Mouse (Mus musculus) midbrain, embryonic 15.5 days (tissue): ENCODE measurements around the gene Map7. TPM values are rescaled to one million over a fixed set of nuclear protein-coding genes. Genes with fewer than 3 reads are reported as not detected.

Experiments used
- ATAC-seq: fragments of 200-750 bp; cut with Nextera tagmentation; replicated peaks from 2 replicates; pipeline ENCODE4 v1.8.0; 2017; ENCODE audit warnings: moderate TSS enrichment
- H3K27ac ChIP-seq: fragments of 300-500 bp; sonication (generic); 2 replicates; pipeline ENCODE4 v1.5.1; 2015; ENCODE audit warnings: mild to moderate bottlenecking, inconsistent platforms
- H3K27me3 ChIP-seq: fragments of 300-500 bp; sonication (generic); replicated peaks from 2 replicates; pipeline ENCODE4 v1.6.1; 2015; ENCODE audit warnings: inconsistent platforms
- H3K36me3 ChIP-seq: fragments of 300-500 bp; sonication (generic); replicated peaks from 2 replicates; pipeline ENCODE4 v1.6.1; 2015; ENCODE audit warnings: inconsistent platforms
- H3K4me1 ChIP-seq: fragments of 300-500 bp; sonication (generic); 2 replicates; pipeline ENCODE4 v1.6.1; 2015; ENCODE audit warnings: inconsistent platforms
- H3K4me2 ChIP-seq: fragments of 300-500 bp; sonication (generic); 2 replicates; pipeline ENCODE4 v1.6.1; 2015; ENCODE audit warnings: inconsistent platforms, mild to moderate bottlenecking, moderate library complexity
- H3K4me3 ChIP-seq: fragments of 300-500 bp; sonication (generic); 2 replicates; pipeline ENCODE4 v1.5.1; 2015; ENCODE audit warnings: mild to moderate bottlenecking, inconsistent platforms
- H3K9ac ChIP-seq: fragments of 300-500 bp; sonication (generic); 2 replicates; pipeline ENCODE4 v1.6.1; 2015; ENCODE audit warnings: mild to moderate bottlenecking, inconsistent platforms
- H3K9me3 ChIP-seq: fragments of 300-500 bp; sonication (generic); 2 replicates; pipeline ENCODE4 v1.6.1; 2016; ENCODE audit warnings: inconsistent platforms
- WGBS: fragments of 180-500 bp; shearing (Covaris S2); methylation state at CpG from one replicate; pipeline ENCODE4 v1.1.7; 2015; ENCODE audit warnings: mixed read lengths; 5-methylcytosine and 5-hydroxymethylcytosine counted together
- polyA plus RNA-seq: library from polyadenylated mRNA; unstranded; fragments of >200 nt; fragmentation: Nextera tagmentation; extraction: Ambion mirVana; gene quantifications from 2 replicates; pipeline ENCODE4 v1.2.1, GENCODE M21; 2015

Gene Map7
- polyA plus RNA-seq, 1 experiment from 2014 or later = 7.7 TPM

DNA sequence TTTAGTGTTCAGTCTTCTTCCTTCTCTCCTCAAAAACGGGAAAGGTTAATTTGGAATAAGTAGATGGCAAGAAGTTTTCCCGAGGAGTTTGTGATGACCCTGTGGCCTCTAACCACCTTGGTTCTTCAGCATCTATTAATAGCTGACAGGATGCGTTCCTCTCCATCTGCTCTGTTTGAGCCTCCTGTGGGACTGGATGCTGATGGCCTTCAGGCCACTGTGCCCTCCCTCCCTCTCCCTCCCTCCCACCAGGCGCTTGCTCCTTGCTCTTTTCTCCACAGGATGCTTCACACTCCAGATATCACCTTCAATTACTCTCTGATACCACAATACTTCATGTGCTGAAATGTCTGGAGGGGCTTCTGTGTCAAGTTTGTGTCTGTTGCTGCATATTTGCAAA is 10.5 kb downstream of the Map7 start:
- Histone ChIP-seq H3K9ac (no peak overlapping the region), H3K27me3 (no peaks in the 10 kb centered on the region), H3K4me3 (no peak overlapping the region), H3K4me2 (no peak overlapping the region), H3K4me1 (no peaks in the 10 kb centered on the region), H3K36me3 (no peaks in the 10 kb centered on the region), H3K27ac (no peak overlapping the region), H3K9me3 (no peaks in the 10 kb centered on the region)
- WGBS = 69% methylated on average over 4 of the region's 4 CpGs
- no peak for ATAC-seq

DNA sequence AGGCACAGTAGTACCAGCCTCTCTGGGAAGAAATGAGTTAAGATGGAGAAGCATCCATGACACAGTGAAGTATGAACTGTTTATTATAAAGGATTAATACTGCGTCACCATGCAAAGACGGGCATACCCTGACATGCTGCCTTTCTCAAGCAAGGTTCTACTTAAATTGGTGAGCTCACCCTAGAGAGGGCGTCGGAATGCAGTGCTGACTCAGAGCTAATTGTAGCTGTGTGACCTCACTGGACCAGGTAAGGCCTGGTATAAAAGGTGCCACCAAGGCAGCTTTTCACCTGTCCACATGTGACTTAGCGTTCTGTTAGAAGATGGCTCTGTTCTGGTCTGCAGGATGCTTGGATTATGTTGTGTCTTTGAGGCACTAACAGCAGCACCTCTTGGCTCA is 11.0 kb downstream of the Map7 start:
- H3K27me3 ChIP-seq = no peaks in the 10 kb centered on the region
- no peak for ATAC-seq
- no peak overlapping the region for H3K4me2 ChIP-seq
- no peaks in the 10 kb centered on the region for H3K9me3 ChIP-seq
- H3K9ac ChIP-seq = no peak overlapping the region
- 92% methylated on average over 5 of the region's 5 CpGs for WGBS
- no peaks in the 10 kb centered on the region for H3K36me3 ChIP-seq
- no peaks in the 10 kb centered on the region for H3K4me1 ChIP-seq
- H3K4me3 ChIP-seq = no peak overlapping the region
- no peak overlapping the region for H3K27ac ChIP-seq

DNA sequence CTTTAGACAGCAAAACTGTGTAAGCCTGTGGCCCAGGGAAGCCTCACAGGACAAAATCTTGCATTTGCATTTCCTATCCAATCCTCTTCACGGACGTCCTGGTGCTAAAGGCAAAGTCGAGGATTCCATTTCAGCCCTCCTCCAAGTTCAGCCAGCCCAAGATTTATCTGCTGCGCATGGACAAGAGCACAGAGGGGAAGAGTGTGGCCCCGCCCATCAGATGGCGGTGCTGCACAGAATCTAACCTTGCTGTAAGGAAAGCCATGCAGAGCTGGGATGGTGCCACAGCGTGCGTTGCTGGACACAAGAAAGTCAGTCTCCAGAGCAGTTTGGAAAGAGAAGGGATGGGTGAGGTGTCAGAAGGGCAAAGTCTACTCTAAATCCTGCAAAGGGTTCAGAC is 12.6 kb downstream of the Map7 start:
- WGBS = 67% methylated on average over 8 of the region's 8 CpGs
- no peaks in the 10 kb centered on the region for H3K4me1 ChIP-seq

DNA sequence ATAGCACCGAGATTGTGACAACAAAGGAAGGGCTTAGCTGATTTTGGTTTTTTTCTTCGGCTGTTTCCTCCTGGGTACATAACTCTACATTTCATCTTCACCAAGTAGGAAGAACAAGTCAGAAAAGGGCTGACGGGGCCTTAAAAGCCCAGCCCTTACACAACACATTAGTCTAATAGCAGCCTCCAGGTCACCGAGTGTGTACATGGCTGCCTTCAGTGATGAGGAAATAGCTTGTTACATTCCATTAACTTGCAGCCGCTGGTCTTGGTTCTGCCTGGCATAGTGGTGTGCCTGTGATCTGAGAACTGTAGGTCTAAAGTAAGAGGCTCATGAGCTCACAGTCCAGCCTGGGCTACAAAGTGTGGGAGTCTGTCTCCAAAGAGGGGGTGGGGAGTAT is 16.5 kb downstream of the Map7 start:
- Histone ChIP-seq H3K27ac (no peak overlapping the region), H3K4me1 (no peaks in the 10 kb centered on the region), H3K9ac (no peak overlapping the region), H3K27me3 (no peaks in the 10 kb centered on the region), H3K36me3 (no peaks in the 10 kb centered on the region), H3K4me3 (no peak overlapping the region), H3K9me3 (no peaks in the 10 kb centered on the region), H3K4me2 (no peak overlapping the region)
- 90% methylated on average over 5 of the region's 5 CpGs for WGBS
- no peak for ATAC-seq

More for the DNA sequence above, 12.6 kb downstream of the Map7 start:
- Histone ChIP-seq H3K27ac (no peak overlapping the region), H3K9ac (no peak overlapping the region), H3K9me3 (no peaks in the 10 kb centered on the region), H3K27me3 (no peaks in the 10 kb centered on the region), H3K4me3 (no peak overlapping the region), H3K4me2 (no peak overlapping the region), H3K36me3 (no peaks in the 10 kb centered on the region)
- no peak for ATAC-seq

DNA sequence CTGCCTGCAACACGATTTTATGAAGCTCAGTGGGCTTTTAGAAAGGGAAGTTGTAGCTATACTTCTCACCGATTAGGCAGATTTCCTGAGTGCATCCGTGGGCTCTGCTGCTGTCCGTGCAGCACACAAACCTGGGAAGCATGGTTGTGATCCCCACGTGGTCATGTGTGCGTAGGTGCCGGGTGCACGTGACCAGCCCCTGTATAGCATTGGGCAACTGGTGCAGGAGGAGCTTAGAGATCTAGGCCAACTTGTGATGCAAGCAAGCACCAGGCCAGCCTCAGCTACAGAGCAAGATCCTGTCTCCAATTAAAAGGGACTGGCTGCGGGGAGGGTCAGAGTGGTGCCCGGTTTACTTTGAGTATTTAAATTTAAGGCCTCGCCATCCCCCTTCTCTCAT is 18.5 kb downstream of the Map7 start:
- H3K4me2 ChIP-seq = no peak overlapping the region
- H3K36me3 ChIP-seq = no peaks in the 10 kb centered on the region

DNA sequence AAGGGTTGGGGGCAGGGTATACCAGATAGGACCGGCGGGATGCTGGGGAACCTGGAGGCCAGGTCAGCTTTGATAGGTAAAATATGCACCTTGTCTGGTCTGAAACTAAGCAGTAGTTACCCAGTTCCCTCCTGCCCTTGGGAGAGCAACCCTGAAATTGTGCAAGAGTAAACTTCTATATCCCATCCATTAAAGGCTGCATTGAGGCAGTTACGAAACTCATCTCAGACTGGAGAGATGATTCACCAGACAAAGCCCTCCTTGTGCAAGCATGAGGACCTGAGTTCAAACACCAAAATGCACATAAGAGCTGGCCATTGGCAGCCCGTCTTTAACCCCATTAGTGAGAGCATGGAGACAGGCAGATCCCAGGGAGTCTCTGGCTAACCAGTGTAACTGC is 19.2 kb downstream of the Map7 start:
- no peak for ATAC-seq
- Histone ChIP-seq H3K27ac (no peak overlapping the region), H3K4me1 (peaks cover 23% of the 10 kb centered on the region), H3K36me3 (no peaks in the 10 kb centered on the region), H3K27me3 (0 out of 2 replicates have a peak, but pooled peaks cover under 1% of the 10 kb centered on the region), H3K4me2 (no peak overlapping the region), H3K9ac (no peak overlapping the region), H3K4me3 (no peak overlapping the region), H3K9me3 (no peaks in the 10 kb centered on the region)
- WGBS = 87% methylated on average over 4 of the region's 4 CpGs

More for the DNA sequence above, 18.5 kb downstream of the Map7 start:
- no peak for ATAC-seq
- 84% methylated on average over 11 of the region's 11 CpGs for WGBS
- Histone ChIP-seq H3K27ac (no peak overlapping the region), H3K9me3 (no peaks in the 10 kb centered on the region), H3K4me3 (no peak overlapping the region), H3K4me1 (peaks cover 20% of the 10 kb centered on the region), H3K9ac (no peak overlapping the region), H3K27me3 (no peaks in the 10 kb centered on the region)

DNA sequence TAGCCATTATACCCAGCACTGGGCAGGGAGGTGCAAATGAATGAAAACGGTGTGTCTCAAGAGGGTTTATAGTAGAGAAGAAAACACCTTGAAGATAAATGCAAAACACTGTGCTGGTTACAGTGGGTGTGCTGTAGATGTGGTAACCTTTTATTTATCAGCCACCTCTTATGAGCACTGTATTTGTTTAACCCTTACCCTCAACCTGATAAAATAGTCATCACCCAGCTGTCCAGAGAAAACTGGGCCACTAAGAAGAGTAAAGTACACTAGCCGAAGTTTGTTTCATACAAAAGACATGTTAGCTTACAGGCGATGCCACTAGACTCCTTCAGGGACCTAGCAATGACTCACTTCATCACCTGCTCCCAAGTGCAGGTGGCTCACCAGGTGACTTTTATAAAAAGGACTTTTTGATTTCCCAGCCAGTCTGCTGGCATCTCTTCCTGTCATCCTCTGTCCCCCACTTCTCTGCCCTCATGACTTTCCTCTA is 21.0 kb downstream of the Map7 start:
- H3K4me1 ChIP-seq = peaks cover 23% of the 10 kb centered on the region
- 83% methylated on average over 3 of the region's 3 CpGs for WGBS
- H3K9ac ChIP-seq = no peak overlapping the region
- H3K36me3 ChIP-seq = no peaks in the 10 kb centered on the region
- H3K4me3 ChIP-seq = no peak overlapping the region
- no peaks in the 10 kb centered on the region for H3K9me3 ChIP-seq
- H3K4me2 ChIP-seq = no peak overlapping the region
- H3K27me3 ChIP-seq = peaks cover 4% of the 10 kb centered on the region; the same call in 1 of the 2 replicates
- no peak overlapping the region for H3K27ac ChIP-seq
- no peak for ATAC-seq

DNA sequence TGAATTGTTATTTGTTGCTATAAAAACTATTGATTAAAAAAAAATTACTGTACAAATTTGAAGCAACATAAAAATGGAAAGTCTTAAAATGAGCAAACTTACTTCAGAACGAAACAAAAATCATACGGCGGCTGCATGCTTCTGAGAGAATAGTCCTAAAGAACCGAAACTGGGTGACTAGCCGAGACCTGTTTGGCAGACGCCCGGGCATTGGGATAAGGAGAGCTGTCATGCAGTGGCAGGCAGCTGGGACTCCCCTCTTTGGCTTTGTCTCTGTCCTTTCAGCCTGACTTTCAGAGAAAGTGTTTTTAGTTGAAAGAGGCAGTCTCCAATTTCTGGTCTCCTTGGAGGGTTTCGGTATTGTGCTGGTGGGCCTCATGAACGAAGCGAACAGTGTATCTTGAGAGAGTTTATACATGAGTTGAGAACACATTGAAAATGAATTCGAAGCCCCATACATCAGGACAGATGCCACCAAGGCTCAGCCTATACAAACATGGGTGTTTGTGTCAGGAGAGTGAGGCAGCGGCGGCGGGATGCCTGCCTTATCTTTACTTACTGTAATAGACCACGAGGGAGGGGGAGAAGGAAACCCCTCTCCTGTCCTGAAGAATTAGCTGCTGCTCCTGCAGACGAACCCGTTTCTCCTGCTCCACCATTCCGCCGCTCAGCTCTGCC is 21.8 kb downstream of the Map7 start:
- 18% methylated on average over 19 of the region's 19 CpGs for WGBS
- H3K27ac ChIP-seq = peak overlapping the region; percentile 66
- H3K27me3 ChIP-seq = peaks cover 4% of the 10 kb centered on the region; the same call in 1 of the 2 replicates
- no peaks in the 10 kb centered on the region for H3K9me3 ChIP-seq
- peak overlapping the region; percentile 59 for H3K4me2 ChIP-seq
- peaks cover 23% of the 10 kb centered on the region for H3K4me1 ChIP-seq
- ATAC-seq = no peak
- H3K36me3 ChIP-seq = no peaks in the 10 kb centered on the region
- H3K4me3 ChIP-seq = peak overlapping the region; percentile 33
- H3K9ac ChIP-seq = no peak overlapping the region

DNA sequence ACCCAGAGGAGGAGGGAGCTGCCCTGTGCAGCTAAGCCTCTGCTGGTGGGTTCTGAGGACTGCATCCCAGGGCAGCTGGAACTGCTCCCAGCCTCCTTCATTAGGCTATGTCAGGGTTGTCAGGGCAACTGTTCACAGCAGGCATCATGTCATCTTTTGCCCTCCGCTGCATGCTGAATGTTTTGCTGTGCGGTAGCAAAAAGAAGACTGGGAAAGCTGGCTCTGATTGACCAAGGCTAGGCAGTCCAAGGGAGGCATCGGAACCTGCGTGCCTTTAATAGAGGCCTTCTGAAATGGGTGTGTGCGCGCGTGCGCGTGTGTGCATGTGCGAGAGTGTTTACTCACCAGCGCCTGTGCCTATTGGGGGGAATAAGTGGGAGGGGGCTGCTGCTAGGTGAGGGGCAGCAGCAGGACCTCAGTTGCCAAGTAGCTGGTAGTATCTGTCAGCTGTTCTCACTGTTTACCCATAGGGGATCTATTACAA is 22.4 kb downstream of the Map7 start:
- peak overlapping the region; percentile 33 for H3K4me3 ChIP-seq
- no peaks in the 10 kb centered on the region for H3K9me3 ChIP-seq
- ATAC-seq = peak; percentile 96
- WGBS = 12% methylated on average over 11 of the region's 11 CpGs
- H3K27me3 ChIP-seq = peaks cover 4% of the 10 kb centered on the region; the same call in 1 of the 2 replicates
- H3K36me3 ChIP-seq = no peaks in the 10 kb centered on the region
- H3K4me2 ChIP-seq = peak overlapping the region; percentile 59
- H3K27ac ChIP-seq = peak overlapping the region; percentile 66
- peaks cover 23% of the 10 kb centered on the region for H3K4me1 ChIP-seq
- peak overlapping the region; percentile 27 for H3K9ac ChIP-seq

DNA sequence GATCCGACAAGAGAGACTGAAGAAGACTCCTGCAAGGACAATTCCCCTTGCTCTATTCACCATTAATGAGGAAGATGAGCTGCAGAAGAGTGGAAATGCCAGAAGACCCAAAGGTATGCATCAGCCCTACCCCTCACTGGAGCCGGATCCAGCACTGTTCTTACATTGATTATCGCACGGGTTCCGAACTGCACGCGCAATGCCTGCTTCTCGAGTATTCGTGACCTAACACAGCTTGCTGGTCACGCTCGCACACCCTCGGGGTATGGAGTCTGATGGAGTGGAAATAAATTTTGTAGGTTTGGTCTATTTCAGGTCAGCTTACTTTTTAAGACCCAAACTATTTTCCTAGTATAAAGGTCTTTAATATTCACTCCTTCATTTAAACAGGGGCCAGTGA is 22.9 kb downstream of the Map7 start:
- Histone ChIP-seq H3K4me1 (peaks cover 23% of the 10 kb centered on the region), H3K27ac (peak overlapping the region; percentile 66), H3K4me2 (peak overlapping the region; percentile 59), H3K9me3 (no peaks in the 10 kb centered on the region), H3K4me3 (peak overlapping the region; percentile 33), H3K27me3 (peaks cover 4% of the 10 kb centered on the region; the same call in 1 of the 2 replicates), H3K36me3 (no peaks in the 10 kb centered on the region), H3K9ac (peak overlapping the region; percentile 27; the same call in 1 of the 2 replicates)
- peak; percentile 53 for ATAC-seq
- 50% methylated on average over 12 of the region's 12 CpGs for WGBS

DNA sequence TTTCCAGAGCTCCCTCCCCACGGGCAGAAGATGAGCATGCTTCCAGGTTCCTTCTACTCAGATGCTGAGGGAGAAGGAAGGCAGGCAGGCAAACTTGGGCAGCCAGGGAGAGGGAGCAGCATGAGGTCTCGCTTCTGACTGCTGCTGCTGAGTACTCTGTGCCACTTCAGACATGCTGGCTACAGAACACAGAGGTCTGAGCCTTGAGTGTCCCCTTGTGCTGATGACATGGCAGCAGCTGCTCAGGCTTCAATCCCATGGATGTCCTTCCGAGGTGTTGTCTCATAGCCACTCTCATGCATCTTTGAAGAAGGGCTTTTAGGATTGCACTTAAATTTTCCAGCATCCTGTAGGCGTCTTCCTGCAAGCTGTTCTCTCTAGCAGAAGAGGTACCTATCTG is 23.5 kb downstream of the Map7 start:
- 49% methylated on average over 4 of the region's 4 CpGs for whole genome bisulfite sequencing
- H3K9me3 ChIP-seq = no peaks in the 10 kb centered on the region
- ATAC-seq = no peak
- H3K4me2 ChIP-seq = peak overlapping the region; percentile 59
- H3K36me3 ChIP-seq = no peaks in the 10 kb centered on the region
- no peak overlapping the region for H3K9ac ChIP-seq
- peaks cover 4% of the 10 kb centered on the region; the same call in 1 of the 2 replicates for H3K27me3 ChIP-seq
- H3K27ac ChIP-seq = no peak overlapping the region
- H3K4me3 ChIP-seq = 0 out of 2 replicates have a peak overlapping the region, but pooled peaks have one; percentile 33
- H3K4me1 ChIP-seq = peaks cover 23% of the 10 kb centered on the region

DNA sequence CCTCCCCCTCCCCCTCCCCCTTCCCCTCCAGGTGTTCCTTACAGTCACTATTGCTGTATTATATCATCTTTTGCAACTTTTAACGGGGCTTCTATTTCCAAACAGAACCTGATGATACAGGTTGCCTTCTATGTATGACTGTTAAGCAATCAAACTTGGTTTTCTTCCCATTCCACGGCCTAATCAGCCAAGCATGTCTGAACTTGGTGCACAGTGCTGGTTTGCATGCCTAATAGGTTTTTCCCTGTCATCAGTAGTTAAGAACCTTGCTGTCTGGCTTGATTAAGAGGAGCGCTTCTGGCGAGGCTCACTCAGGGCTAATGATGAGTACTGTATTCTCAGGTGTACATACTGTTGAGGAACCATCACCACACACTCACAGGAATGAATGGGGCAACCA is 25.5 kb downstream of the Map7 start:
- 82% methylated on average over 4 of the region's 4 CpGs for WGBS
- peaks cover 4% of the 10 kb centered on the region; the same call in 1 of the 2 replicates for H3K27me3 ChIP-seq
- H3K4me3 ChIP-seq = no peak overlapping the region
- H3K4me2 ChIP-seq = no peak overlapping the region
- no peak overlapping the region for H3K27ac ChIP-seq
- no peak for ATAC-seq
- H3K9me3 ChIP-seq = no peaks in the 10 kb centered on the region
- H3K9ac ChIP-seq = no peak overlapping the region
- peaks cover 23% of the 10 kb centered on the region for H3K4me1 ChIP-seq
- H3K36me3 ChIP-seq = no peaks in the 10 kb centered on the region

DNA sequence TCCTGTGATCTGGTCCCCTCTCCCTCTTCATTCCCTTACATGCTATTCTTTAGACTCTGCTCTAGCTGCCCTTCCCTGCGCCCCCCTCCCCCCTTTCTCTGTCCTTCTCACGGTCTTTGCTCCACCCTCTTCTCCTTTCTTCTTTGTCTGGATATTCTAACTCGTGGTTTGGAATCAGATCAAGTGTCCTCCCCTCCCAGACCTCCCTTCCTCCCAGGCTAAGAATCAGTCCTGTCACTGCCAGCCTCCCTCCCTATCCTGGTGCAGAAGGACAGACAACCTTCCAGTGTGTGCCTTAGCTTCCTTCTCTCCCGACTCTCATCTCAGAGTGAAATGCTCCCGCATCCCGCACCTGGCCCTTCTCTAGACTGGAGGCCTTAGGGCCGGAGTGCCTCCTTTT is 27.8 kb downstream of the Map7 start:
- WGBS = 65% methylated on average over 7 of the region's 7 CpGs
- no peak overlapping the region for H3K4me2 ChIP-seq
- H3K27me3 ChIP-seq = peaks cover 4% of the 10 kb centered on the region; the same call in 1 of the 2 replicates
- no peaks in the 10 kb centered on the region for H3K36me3 ChIP-seq
- no peak overlapping the region for H3K27ac ChIP-seq
- no peaks in the 10 kb centered on the region for H3K9me3 ChIP-seq
- peaks cover 11% of the 10 kb centered on the region for H3K4me1 ChIP-seq
- no peak overlapping the region for H3K4me3 ChIP-seq
- no peak for ATAC-seq
- H3K9ac ChIP-seq = no peak overlapping the region
